Mouse (Mus musculus) forebrain, embryonic 13.5 days (tissue): ENCODE results near the gene Abat. TPM values are rescaled to one million over a fixed set of nuclear protein-coding genes. Genes with fewer than 3 reads are reported as not detected.
A peak's percentile ranks its signal among the peaks of the same experiment; 100 is the strongest.
"Not testable (repeated sequence)": the region's sequence is repeated elsewhere in the genome, so short reads cannot be mapped to it uniquely, and the experiment has no call there.

Experiments
- ATAC-seq: fragments of 200-750 bp; cut with Nextera tagmentation; 2 replicates; pipeline ENCODE4 v1.8.0; 2017
- H3K27ac ChIP-seq: fragments of 300-500 bp; sonication (generic); 2 replicates; pipeline ENCODE4 v1.5.1; 2015; ENCODE audit warnings: inconsistent platforms, mild to moderate bottlenecking, moderate library complexity
- H3K27me3 ChIP-seq: fragments of 300-500 bp; sonication (generic); 2 replicates; pipeline ENCODE4 v1.6.1; 2015; ENCODE audit warnings: mild to moderate bottlenecking, inconsistent platforms
- H3K36me3 ChIP-seq: fragments of 300-500 bp; sonication (generic); 2 replicates; pipeline ENCODE4 v1.6.1; 2015; ENCODE audit warnings: mild to moderate bottlenecking, inconsistent platforms; ENCODE audit not compliant: poor library complexity, severe bottlenecking
- H3K4me1 ChIP-seq: fragments of 300-500 bp; sonication (generic); 2 replicates; pipeline ENCODE4 v1.6.1; 2015; ENCODE audit warnings: inconsistent platforms
- H3K4me2 ChIP-seq: fragments of 300-500 bp; sonication (generic); 2 replicates; pipeline ENCODE4 v1.6.1; 2015; ENCODE audit warnings: inconsistent platforms, mild to moderate bottlenecking, moderate library complexity
- H3K4me3 ChIP-seq: fragments of 300-500 bp; sonication (generic); 2 replicates; pipeline ENCODE4 v1.5.1; 2015; ENCODE audit warnings: mild to moderate bottlenecking, inconsistent platforms
- H3K9ac ChIP-seq: fragments of 300-500 bp; sonication (generic); 2 replicates; pipeline ENCODE4 v1.6.1; 2015; ENCODE audit warnings: mild to moderate bottlenecking, inconsistent platforms
- H3K9me3 ChIP-seq: fragments of 300-500 bp; sonication (generic); replicated peaks from 2 replicates; pipeline ENCODE4 v1.6.1; 2016; ENCODE audit warnings: inconsistent platforms
- WGBS: fragments of 180-500 bp; shearing (Covaris S2); methylation state at CpG from one replicate; pipeline ENCODE4 v1.1.7; 2015; 5-methylcytosine and 5-hydroxymethylcytosine counted together
- polyA plus RNA-seq: library from polyadenylated mRNA; unstranded; fragments of >200 nt; fragmentation: Nextera tagmentation; extraction: Ambion mirVana; gene quantifications from 2 replicates; pipeline ENCODE4 v1.2.1, GENCODE M21; 2015

Abat gene
- polyA plus RNA-seq, 1 experiment from 2014 or later: 42.7 TPM

GRCm38 (mm10) chr16:8562827-8563226 is 49.6 kb downstream of the Abat start:
- H3K4me2 ChIP-seq, ATAC-seq, H3K4me3 ChIP-seq, H3K36me3 ChIP-seq, H3K27me3 ChIP-seq, H3K27ac ChIP-seq, H3K9ac ChIP-seq: not testable (repeated sequence)
- 65% methylated on average over 3 of the region's 3 CpGs for WGBS
- Histone ChIP-seq H3K4me1 (peaks cover 16% of the 10 kb centered on the region), H3K9me3 (peaks cover 15% of the 10 kb centered on the region)

- 85% methylated on average over 2 of the region's 2 CpGs for WGBS
- Histone ChIP-seq H3K4me1 (peaks cover 23% of the 10 kb centered on the region), H3K36me3 (peaks cover 3% of the 10 kb centered on the region; the same call in 1 of the 2 replicates), H3K27me3 (no peaks in the 10 kb centered on the region), H3K4me2 (no peak overlapping the region), H3K4me3 (no peak overlapping the region), H3K27ac (no peak overlapping the region), H3K9ac (no peak overlapping the region), H3K9me3 (peaks cover 5% of the 10 kb centered on the region)
- no peak for ATAC-seq
Observed at GRCm38 (mm10) chr16:8564836-8565235, 51.6 kb downstream of the Abat start.

GRCm38 (mm10) chr16:8565539-8565938 is 52.3 kb downstream of the Abat start:
- no peaks in the 10 kb centered on the region for H3K27me3 ChIP-seq
- no peak overlapping the region for H3K9ac ChIP-seq
- no peaks in the 10 kb centered on the region for H3K9me3 ChIP-seq
- H3K4me2 ChIP-seq: no peak overlapping the region
- H3K4me3 ChIP-seq: no peak overlapping the region
- no peaks in the 10 kb centered on the region for H3K36me3 ChIP-seq
- WGBS: 81% methylated on average over 2 of the region's 2 CpGs
- peak overlapping the region; percentile 71 for H3K27ac ChIP-seq
- ATAC-seq: no peak
- H3K4me1 ChIP-seq: peaks cover 23% of the 10 kb centered on the region

GRCm38 (mm10) chr16:8566115-8566711 is 53.0 kb downstream of the Abat start:
- Histone ChIP-seq H3K27me3 (no peaks in the 10 kb centered on the region), H3K9me3 (no peaks in the 10 kb centered on the region), H3K4me3 (no peak overlapping the region), H3K36me3 (no peaks in the 10 kb centered on the region), H3K4me1 (peaks cover 23% of the 10 kb centered on the region), H3K9ac (no peak overlapping the region), H3K4me2 (no peak overlapping the region), H3K27ac (peak overlapping the region; percentile 71)
- ATAC-seq: peak; percentile 80
- WGBS: 5% methylated on average over 3 of the region's 3 CpGs

- Histone ChIP-seq H3K27me3 (no peaks in the 10 kb centered on the region), H3K4me3 (no peak overlapping the region), H3K4me2 (no peak overlapping the region), H3K36me3 (no peaks in the 10 kb centered on the region), H3K27ac (no peak overlapping the region), H3K4me1 (peaks cover 23% of the 10 kb centered on the region), H3K9me3 (no peaks in the 10 kb centered on the region), H3K9ac (no peak overlapping the region)
- ATAC-seq: no peak
- 77% methylated on average over 7 of the region's 7 CpGs for whole genome bisulfite sequencing
Observed at GRCm38 (mm10) chr16:8568881-8569280, 55.7 kb downstream of the Abat start.

- Histone ChIP-seq H3K4me3 (no peak overlapping the region), H3K4me2 (no peak overlapping the region), H3K4me1 (peaks cover 23% of the 10 kb centered on the region), H3K36me3 (no peaks in the 10 kb centered on the region), H3K27ac (no peak overlapping the region), H3K9me3 (no peaks in the 10 kb centered on the region), H3K27me3 (no peaks in the 10 kb centered on the region), H3K9ac (no peak overlapping the region)
- no peak for ATAC-seq
- 95% methylated on average over 12 of the region's 12 CpGs for WGBS
Observed at GRCm38 (mm10) chr16:8570336-8570735, 57.1 kb downstream of the Abat start.

- no peak overlapping the region for H3K9ac ChIP-seq
- H3K4me3 ChIP-seq: no peak overlapping the region
- ATAC-seq: no peak
- peaks cover 16% of the 10 kb centered on the region for H3K4me1 ChIP-seq
- no peak overlapping the region for H3K27ac ChIP-seq
- no peaks in the 10 kb centered on the region for H3K36me3 ChIP-seq
- no peaks in the 10 kb centered on the region for H3K9me3 ChIP-seq
- 81% methylated on average over 11 of the region's 11 CpGs for WGBS
- H3K27me3 ChIP-seq: no peaks in the 10 kb centered on the region
- no peak overlapping the region for H3K4me2 ChIP-seq
Observed at GRCm38 (mm10) chr16:8570901-8571615, 57.8 kb downstream of the Abat start.

GRCm38 (mm10) chr16:8573041-8573440 is 59.8 kb downstream of the Abat start:
- H3K9ac ChIP-seq: no peak overlapping the region
- no peak overlapping the region for H3K27ac ChIP-seq
- H3K4me2 ChIP-seq: no peak overlapping the region
- H3K27me3 ChIP-seq: no peaks in the 10 kb centered on the region
- 82% methylated on average over 4 of the region's 4 CpGs for WGBS
- no peak for ATAC-seq
- H3K4me3 ChIP-seq: no peak overlapping the region
- H3K36me3 ChIP-seq: no peaks in the 10 kb centered on the region
- H3K4me1 ChIP-seq: peaks cover 7% of the 10 kb centered on the region; the same call in 1 of the 2 replicates
- no peaks in the 10 kb centered on the region for H3K9me3 ChIP-seq

- Histone ChIP-seq H3K9ac (no peak overlapping the region), H3K9me3 (no peaks in the 10 kb centered on the region), H3K27me3 (no peaks in the 10 kb centered on the region), H3K4me1 (no peaks in the 10 kb centered on the region; the same call in 1 of the 2 replicates), H3K36me3 (peaks cover 4% of the 10 kb centered on the region), H3K4me3 (no peak overlapping the region), H3K4me2 (no peak overlapping the region), H3K27ac (no peak overlapping the region)
- 28% methylated on average over 3 of the region's 3 CpGs for WGBS
- no peak for ATAC-seq
Observed at GRCm38 (mm10) chr16:8573751-8574150, 60.5 kb downstream of the Abat start.

- Histone ChIP-seq H3K4me2 (no peak overlapping the region), H3K36me3 (peaks cover 4% of the 10 kb centered on the region), H3K27ac (no peak overlapping the region), H3K4me1 (no peaks in the 10 kb centered on the region), H3K27me3 (no peaks in the 10 kb centered on the region), H3K9me3 (no peaks in the 10 kb centered on the region), H3K9ac (no peak overlapping the region), H3K4me3 (no peak overlapping the region)
- 94% methylated on average over 11 of the region's 11 CpGs for WGBS
- ATAC-seq: no peak
Observed at GRCm38 (mm10) chr16:8574316-8574715, 61.1 kb downstream of the Abat start.

GRCm38 (mm10) chr16:8576111-8576510 is 62.9 kb downstream of the Abat start:
- no peak for ATAC-seq
- Histone ChIP-seq H3K4me1 (no peaks in the 10 kb centered on the region), H3K9ac (no peak overlapping the region), H3K4me3 (no peak overlapping the region), H3K9me3 (no peaks in the 10 kb centered on the region), H3K27me3 (no peaks in the 10 kb centered on the region), H3K4me2 (no peak overlapping the region), H3K27ac (no peak overlapping the region), H3K36me3 (peaks cover 4% of the 10 kb centered on the region)
- 81% methylated on average over 3 of the region's 3 CpGs for WGBS

GRCm38 (mm10) chr16:8576901-8577300 is 63.7 kb downstream of the Abat start:
- Histone ChIP-seq H3K4me3 (no peak overlapping the region), H3K27ac (no peak overlapping the region), H3K9ac (no peak overlapping the region), H3K4me2 (no peak overlapping the region), H3K4me1 (no peaks in the 10 kb centered on the region), H3K9me3 (no peaks in the 10 kb centered on the region), H3K36me3 (peaks cover 6% of the 10 kb centered on the region), H3K27me3 (no peaks in the 10 kb centered on the region)
- no peak for ATAC-seq
- 64% methylated on average over 3 of the region's 3 CpGs for WGBS
